Mouse (Mus musculus) CH12.LX (cell line): Measurements from ENCODE around the gene Hist1h3g. TPM values are rescaled to one million over a fixed set of nuclear protein-coding genes. Genes with fewer than 3 reads are reported as not detected.
"Not testable (repeated sequence)": the region's sequence is repeated elsewhere in the genome, so short reads cannot be mapped to it uniquely, and the experiment has no call there.

Experiments used
- DNase-seq: peaks from one replicate; pipeline ENCODE4 v3.0.0-alpha.2; 2013; ENCODE audit errors: extremely low read depth
- H3K27ac ChIP-seq: 2 replicates; pipeline ENCODE4 v1.5.1; 2012; ENCODE audit warnings: low read depth, mild to moderate bottlenecking, control low read depth, moderate library complexity; ENCODE audit not compliant: insufficient read depth
- H3K27me3 ChIP-seq: replicated peaks from 2 replicates; pipeline ENCODE3; 2012; ENCODE audit warnings: inconsistent platforms
- H3K36me3 ChIP-seq, 2 experiments: replicated peaks in 1 of 2; 2 replicates each; pipeline versions ENCODE3 to v1.6.1; 2012; ENCODE audit warnings: inconsistent platforms in 1 of 2, low read length in 1 of 2, mild to moderate bottlenecking in 1 of 2, mixed read lengths in 1 of 2, moderate library complexity in 1 of 2; ENCODE audit not compliant: control insufficient read depth in 1 of 2, insufficient read depth in 1 of 2
- H3K4me1 ChIP-seq, 2 experiments: 2 replicates each; pipeline ENCODE4 v1.6.1; 2012; ENCODE audit warnings: inconsistent platforms in 1 of 2, moderate library complexity in 1 of 2; ENCODE audit not compliant: insufficient read depth in 2 of 2, control insufficient read depth in 1 of 2
- H3K4me2 ChIP-seq: 2 replicates; pipeline ENCODE4 v1.6.1; 2012; ENCODE audit warnings: low read depth, mild to moderate bottlenecking, control low read depth; ENCODE audit not compliant: poor library complexity, insufficient read depth, severe bottlenecking
- H3K4me3 ChIP-seq, 3 experiments: fragments of 150-350 bp in 1 of 3; sonication (generic) in 1 of 3; replicated peaks in 1 of 3; 2 replicates each; pipeline versions ENCODE3 to v1.5.1; 2011 to 2012; ENCODE audit warnings: low read depth in 2 of 3, low read length in 2 of 3, mild to moderate bottlenecking in 2 of 3, moderate library complexity in 2 of 3, control low read depth in 1 of 3, improper control_type of control experiment in 1 of 3, inconsistent platforms in 1 of 3, mixed read lengths in 1 of 3; ENCODE audit not compliant: poor library complexity in 1 of 3
- H3K79me2 ChIP-seq: replicated peaks from 2 replicates; pipeline ENCODE4 v1.6.1; 2012; ENCODE audit warnings: mild to moderate bottlenecking, moderate library complexity; ENCODE audit not compliant: control insufficient read depth, poor library complexity, insufficient read depth, severe bottlenecking; ENCODE audit errors: extremely low read depth
- H3K9ac ChIP-seq: 2 replicates; pipeline ENCODE4 v1.6.1; 2012; ENCODE audit warnings: low read depth, mild to moderate bottlenecking, control low read depth, moderate library complexity; ENCODE audit not compliant: insufficient read depth
- H3K9me3 ChIP-seq: replicated peaks from 2 replicates; pipeline ENCODE3; 2012; ENCODE audit warnings: low read length, inconsistent platforms, mixed read lengths
- E2F4 ChIP-seq: IDR thresholded peaks from 2 replicates; pipeline ENCODE4 v1.6.1; 2011; ENCODE audit warnings: low read depth, low read length, improper control_type of control experiment; ENCODE audit not compliant: insufficient replicate concordance
- MAZ ChIP-seq: IDR thresholded peaks from 2 replicates; pipeline ENCODE4 v1.6.1; 2012; ENCODE audit warnings: low read depth, mild to moderate bottlenecking, inconsistent platforms, low read length, improper control_type of control experiment, moderate library complexity
- MEF2A ChIP-seq: IDR thresholded peaks from 2 replicates; pipeline ENCODE4 v1.6.1; 2014; ENCODE audit warnings: low read depth, mild to moderate bottlenecking, inconsistent platforms, low read length, improper control_type of control experiment, borderline replicate concordance
- NELFE ChIP-seq: IDR thresholded peaks from 2 replicates; pipeline ENCODE4 v1.6.1; 2011; ENCODE audit warnings: low read depth, low read length, improper control_type of control experiment
- PAX5 ChIP-seq: IDR thresholded peaks from 2 replicates; pipeline ENCODE4 v1.6.1; 2012; ENCODE audit warnings: low read length, inconsistent platforms, mixed read lengths
- POLR2A ChIP-seq: IDR thresholded peaks from 2 replicates; pipeline ENCODE4 v1.6.1; 2011; ENCODE audit warnings: low read depth, mild to moderate bottlenecking, improper control_type of control experiment, low read length
- POLR2AphosphoS2 ChIP-seq: IDR thresholded peaks from 2 replicates; pipeline ENCODE4 v1.6.1; 2011; ENCODE audit warnings: low read depth, low read length, improper control_type of control experiment
- RCOR1 ChIP-seq: conservative IDR thresholded peaks from 2 replicates; pipeline ENCODE4 v1.6.1; 2012; ENCODE audit warnings: low read depth, mild to moderate bottlenecking, inconsistent platforms, low read length, improper control_type of control experiment
- SMC3 ChIP-seq: IDR thresholded peaks from 2 replicates; pipeline ENCODE4 v1.6.1; 2011; ENCODE audit warnings: low read depth, low read length, improper control_type of control experiment
- TCF12 ChIP-seq: IDR thresholded peaks from 2 replicates; pipeline ENCODE4 v1.6.1; 2014; ENCODE audit warnings: low read depth, mild to moderate bottlenecking, inconsistent platforms, low read length, improper control_type of control experiment
- ZC3H11A ChIP-seq: IDR thresholded peaks from 2 replicates; pipeline ENCODE4 v1.6.1; 2012; ENCODE audit warnings: low read depth, mild to moderate bottlenecking, inconsistent platforms, low read length, improper control_type of control experiment
- ZNF384 ChIP-seq: IDR thresholded peaks from 2 replicates; pipeline ENCODE4 v1.6.1; 2012; ENCODE audit warnings: low read depth, low read length, improper control_type of control experiment, inconsistent platforms
- dilution Hi-C: fragments of 300-500 bp; cut with MboI; formaldehyde crosslinking; loops from 2 replicates; pipeline ENCODE4 v1.14.3; 2020; ENCODE audit warnings: low sequenced_read_pairs; ENCODE audit not compliant: extremely low pct_unique_long_range_greater_than_20kb, extremely low pct_ligation_motif_present
- in situ Hi-C: fragments of 300-500 bp; cut with MboI; formaldehyde crosslinking; loops from 3 replicates; pipeline ENCODE4 v1.14.3; 2019; ENCODE audit warnings: low sequenced_read_pairs, low pct_ligation_motif_present, low pct_unique_long_range_greater_than_20kb, mixed read lengths
- polyA plus RNA-seq: library from polyadenylated mRNA; unstranded; fragments of >175 nt; gene quantifications from 2 replicates; pipeline ENCODE4 v1.2.1, GENCODE M21; 2012; ENCODE audit warnings: low read depth; ENCODE audit not compliant: insufficient read length
- total RNA-seq, 2 experiments: library from RNA; depleted of rRNA; stranded (reverse); fragments of 300-350 nt in 1 of 2; fragments of >200 nt in 1 of 2; gene quantifications; 2 replicates each; pipeline ENCODE4 v1.2.3; 2012 to 2014

The Hist1h3g gene
- total and polyA plus RNA-seq, 3 experiments = 3.4 to 608 (median 75.3) TPM

DNA sequence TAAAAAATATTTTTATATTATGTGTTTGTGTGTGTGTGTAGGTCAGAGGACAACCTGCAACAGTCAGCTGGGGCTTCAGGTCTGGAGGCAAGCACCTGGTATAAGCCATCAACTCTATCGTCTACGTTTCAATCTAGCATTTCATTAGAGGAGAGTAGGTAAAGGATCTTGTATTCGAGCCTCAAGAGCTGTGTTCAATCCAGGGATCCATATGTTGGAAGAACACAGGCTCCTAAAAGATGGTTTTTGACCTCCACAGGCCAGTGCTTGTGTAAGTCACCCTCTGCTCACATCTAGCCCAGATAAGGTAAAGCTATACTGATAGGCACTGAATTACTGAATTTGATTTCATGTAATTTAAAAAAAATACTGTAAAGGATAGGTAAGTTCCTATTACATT lies 21.7 kb downstream of the Hist1h3g start:
- Histone ChIP-seq H3K27ac (peak overlapping the region; percentile 70), H3K79me2 (no peaks in the 10 kb centered on the region), H3K4me3 (no peak overlapping the region), H3K36me3 (no peaks in the 10 kb centered on the region), H3K9ac (peak overlapping the region; percentile 58; the same call in 1 of the 2 replicates), H3K9me3 (no peaks in the 10 kb centered on the region), H3K27me3 (no peaks in the 10 kb centered on the region), H3K4me2 (peak overlapping the region; percentile 74), H3K4me1 (peaks cover 4 to 23% of the 10 kb centered on the region in 2 experiments; a peak in 3 of 4 replicates)
- TF ChIP-seq NELFE (no peak), POLR2AphosphoS2 (no peak), TCF12 (no peak), MAZ (no peak), SMC3 (no peak), MEF2A (no peak), ZC3H11A (no peak), POLR2A (no peak), PAX5 (no peak), E2F4 (no peak), RCOR1 (no peak)
- in situ Hi-C loops = loop anchor here (25.0 kb wide), 1 partner anchor 1820 kb away; the partner anchor contains the start of gene Hist1h4j
- no peak for DNase-seq
- dilution Hi-C loops = no loop called here

- H3K4me2 ChIP-seq, H3K27me3 ChIP-seq, H3K9ac ChIP-seq, dilution Hi-C loops, DNase-seq, H3K4me3 ChIP-seq, H3K27ac ChIP-seq, H3K36me3 ChIP-seq, H3K79me2 ChIP-seq, H3K9me3 ChIP-seq: not testable (repeated sequence)
- peak; percentile 37; the same call in 1 of the 2 replicates for TF ChIP-seq ZNF384
- peak; percentile 40; the same call in 1 of the 2 replicates for TF ChIP-seq POLR2A
- in situ Hi-C loops = loop anchor here (25.0 kb wide), 1 partner anchor 1823 kb away; the partner anchor contains the start of gene Hist1h4j
- H3K4me1 ChIP-seq = peaks cover 3 to 30% of the 10 kb centered on the region in 2 experiments; a peak in 2 of 4 replicates
These were observed 25.5 kb downstream of the Hist1h3g start for GRCm38 (mm10) chr13:23560699-23561098.

DNA sequence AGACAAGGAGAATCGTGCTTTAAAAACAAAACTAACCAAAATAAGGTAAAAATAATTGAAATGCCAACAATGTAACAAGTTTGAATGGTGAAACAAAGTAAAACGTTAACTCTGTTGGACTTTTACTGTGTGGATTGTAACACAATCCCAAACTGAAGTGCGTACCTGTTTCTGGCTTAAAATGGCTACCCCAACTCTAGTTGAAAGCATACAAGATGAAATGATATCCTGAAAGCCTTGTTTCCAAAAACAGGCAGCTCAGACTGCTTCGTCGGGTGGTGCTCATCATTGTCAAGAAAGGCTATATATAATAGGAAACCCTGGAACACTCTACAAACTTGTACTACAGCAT lies 26.3 kb downstream of the Hist1h3g start:
- DNase-seq, H3K36me3 ChIP-seq, H3K27me3 ChIP-seq, dilution Hi-C loops, H3K9me3 ChIP-seq, H3K79me2 ChIP-seq, H3K4me2 ChIP-seq: not testable (repeated sequence)
- Histone ChIP-seq H3K27ac (peak overlapping the region; percentile 71), H3K9ac (peak overlapping the region; percentile 60; the same call in 1 of the 2 replicates), H3K4me3 (peak overlapping the region in 2 of 3 experiments; percentile 34 to 36), H3K4me1 (peaks cover 3 to 30% of the 10 kb centered on the region in 2 experiments; a peak in 2 of 4 replicates)
- in situ Hi-C loops = loop anchor here (25.0 kb wide), 1 partner anchor 1824 kb away; the partner anchor contains the start of gene Hist1h4j
